Mouse (Mus musculus) stomach, postnatal 0 days (tissue): ENCODE measurements around the gene Gadd45gip1.

Experiments used
- CTCF ChIP-seq: IDR thresholded peaks from 2 replicates; pipeline ENCODE4 v1.5.1; 2016; ENCODE audit warnings: antibody characterized with exemption, low read depth, mild to moderate bottlenecking, moderate library complexity
- EP300 ChIP-seq: optimal IDR thresholded peaks from 2 replicates; pipeline ENCODE3; 2016; ENCODE audit warnings: antibody characterized with exemption

DNA sequence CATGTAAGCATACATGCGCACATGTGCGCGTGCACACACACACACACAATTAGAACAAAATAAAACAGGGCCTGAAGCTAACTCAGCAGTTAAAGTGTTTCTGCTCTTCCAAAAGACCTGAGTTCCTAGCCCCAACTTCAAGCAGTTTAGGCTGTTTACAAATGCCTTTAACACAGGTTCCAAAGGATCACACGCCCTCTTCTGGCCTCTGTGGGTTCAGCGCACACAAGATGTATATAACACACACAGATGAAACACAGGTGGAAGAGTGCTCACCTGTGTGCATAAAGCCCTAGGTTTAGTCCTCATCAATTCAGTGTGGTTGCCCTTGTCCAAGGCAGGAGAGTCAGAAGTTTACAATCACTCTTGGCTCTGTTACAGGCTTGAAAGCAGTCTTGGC, 25.3 kb upstream of the Gadd45gip1 start:
- TF ChIP-seq CTCF (peak; percentile 40; the same call in 1 of the 2 replicates), EP300 (no peak)
